Mouse (Mus musculus) CH12.LX (cell line): ENCODE data around the gene Six4.

Source experiments
- E2F4 ChIP-seq: IDR thresholded peaks from 2 replicates; pipeline ENCODE4 v1.6.1; 2011; ENCODE audit warnings: low read depth, low read length, improper control_type of control experiment; ENCODE audit not compliant: insufficient replicate concordance
- KAT2A ChIP-seq: IDR thresholded peaks from 2 replicates; pipeline ENCODE4 v1.6.1; 2012; ENCODE audit warnings: low read length, improper control_type of control experiment, inconsistent platforms; ENCODE audit not compliant: insufficient replicate concordance
- POLR2A ChIP-seq: IDR thresholded peaks from 2 replicates; pipeline ENCODE4 v1.6.1; 2011; ENCODE audit warnings: low read depth, mild to moderate bottlenecking, improper control_type of control experiment, low read length
- POLR2AphosphoS2 ChIP-seq: IDR thresholded peaks from 2 replicates; pipeline ENCODE4 v1.6.1; 2011; ENCODE audit warnings: low read depth, low read length, improper control_type of control experiment
- SIN3A ChIP-seq: IDR thresholded peaks from 2 replicates; pipeline ENCODE4 v1.6.1; 2012; ENCODE audit warnings: low read length, improper control_type of control experiment, inconsistent platforms
- SMC3 ChIP-seq: IDR thresholded peaks from 2 replicates; pipeline ENCODE4 v1.6.1; 2011; ENCODE audit warnings: low read depth, low read length, improper control_type of control experiment
- TCF12 ChIP-seq: IDR thresholded peaks from 2 replicates; pipeline ENCODE4 v1.6.1; 2014; ENCODE audit warnings: low read depth, mild to moderate bottlenecking, inconsistent platforms, low read length, improper control_type of control experiment
- USF1 ChIP-seq: IDR thresholded peaks from 2 replicates; pipeline ENCODE4 v1.6.1; 2014; ENCODE audit warnings: low read depth, mild to moderate bottlenecking, inconsistent platforms, low read length, improper control_type of control experiment

DNA sequence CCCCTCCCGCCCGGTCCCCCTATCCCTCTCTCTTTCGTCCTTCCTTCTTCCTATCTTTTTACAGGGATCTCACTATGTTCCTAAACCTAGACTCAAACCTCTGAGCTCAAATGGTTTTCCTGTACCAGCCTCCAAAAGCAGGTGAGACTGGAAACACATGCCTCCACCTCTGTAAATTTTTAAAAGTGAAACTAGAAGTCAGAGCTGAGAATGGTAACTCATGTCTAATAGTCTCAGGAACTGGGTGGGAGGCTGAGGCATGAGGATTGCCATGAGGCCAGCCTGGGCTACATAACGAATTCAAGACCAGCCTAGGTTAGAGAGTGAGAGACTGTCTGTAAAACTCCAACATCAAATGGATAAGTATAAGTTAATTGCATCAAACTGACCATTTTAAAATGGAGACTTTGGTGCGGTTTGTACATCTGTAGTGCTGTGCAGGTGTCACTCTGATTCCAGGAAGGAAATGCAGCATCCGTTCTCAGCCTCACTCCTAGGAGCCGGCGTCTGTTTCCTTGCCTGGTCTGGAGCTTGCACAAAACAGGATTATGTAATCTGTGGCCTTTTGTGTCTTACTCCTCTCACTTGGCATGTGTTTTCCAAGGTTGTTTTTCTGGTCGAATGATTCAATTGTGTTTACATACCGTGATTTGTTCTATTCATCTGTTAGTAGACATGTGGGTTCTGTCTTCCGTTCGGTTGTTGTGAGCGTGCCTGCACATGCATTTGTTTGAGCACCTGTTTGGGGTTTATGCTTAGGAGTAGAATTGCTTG is 49.3 kb upstream of the Six4 start:
- TF ChIP-seq SIN3A (no peak), KAT2A (no peak), TCF12 (no peak), POLR2AphosphoS2 (no peak), USF1 (no peak), POLR2A (no peak), E2F4 (no peak), SMC3 (no peak)
